Mouse (Mus musculus): ENCODE results near the gene Wnk2.

The Wnk2 gene

GRCm38 (mm10) chr13:49178839-49179585, 31.2 kb upstream of the Wnk2 start:
- DNase-seq (ENCODE audit: low spot score): no peak

GRCm38 (mm10) chr13:49175509-49175908, 27.7 kb upstream of the Wnk2 start:
- no peak for DNase-seq (ENCODE audit: low spot score)

- peak; percentile 94 for DNase-seq (ENCODE audit: low spot score)
Observed at GRCm38 (mm10) chr13:49172971-49173596, 25.3 kb upstream of the Wnk2 start.

DNA sequence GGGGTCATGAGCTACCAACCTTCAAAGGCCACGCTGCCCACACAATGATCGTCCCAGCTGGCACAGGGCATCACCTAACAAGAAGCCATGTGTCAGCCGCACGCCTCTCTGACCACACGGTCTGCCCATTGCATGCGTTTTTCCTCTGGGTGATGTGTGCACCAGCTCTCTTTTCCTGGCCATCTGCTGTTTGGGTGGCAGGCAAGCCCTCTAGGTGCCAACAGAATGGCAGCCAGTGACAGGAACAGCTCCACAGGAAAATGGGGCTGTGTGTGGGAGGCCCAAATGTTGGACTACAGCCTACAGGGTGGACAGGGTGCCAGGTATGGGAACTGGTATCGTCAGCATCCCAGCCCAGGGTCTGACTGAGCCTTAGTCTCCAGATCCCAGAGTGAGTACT, 24.5 kb upstream of the Wnk2 start:
- DNase-seq (ENCODE audit: low spot score): no peak

DNA sequence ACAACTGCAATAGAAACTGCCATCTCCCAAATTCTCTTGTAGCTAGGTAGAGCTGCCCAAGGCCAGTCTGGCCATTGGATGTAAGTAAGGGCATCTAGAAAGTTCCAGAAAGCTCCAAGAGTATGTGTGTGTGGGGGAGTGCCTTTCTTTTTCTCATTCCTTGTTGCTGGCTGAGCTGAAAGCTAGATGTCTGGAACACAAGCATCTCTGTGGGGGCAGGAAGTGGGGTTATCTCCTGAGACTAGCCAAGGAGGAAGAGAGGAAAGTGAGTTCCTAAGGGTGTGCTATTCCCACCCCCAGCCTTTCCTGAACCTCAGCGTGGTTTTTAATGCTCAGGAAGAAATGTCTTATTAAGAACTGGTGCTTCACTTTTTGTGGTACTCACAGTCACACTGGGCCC, 23.9 kb upstream of the Wnk2 start:
- no peak for DNase-seq (ENCODE audit: low spot score)

DNA sequence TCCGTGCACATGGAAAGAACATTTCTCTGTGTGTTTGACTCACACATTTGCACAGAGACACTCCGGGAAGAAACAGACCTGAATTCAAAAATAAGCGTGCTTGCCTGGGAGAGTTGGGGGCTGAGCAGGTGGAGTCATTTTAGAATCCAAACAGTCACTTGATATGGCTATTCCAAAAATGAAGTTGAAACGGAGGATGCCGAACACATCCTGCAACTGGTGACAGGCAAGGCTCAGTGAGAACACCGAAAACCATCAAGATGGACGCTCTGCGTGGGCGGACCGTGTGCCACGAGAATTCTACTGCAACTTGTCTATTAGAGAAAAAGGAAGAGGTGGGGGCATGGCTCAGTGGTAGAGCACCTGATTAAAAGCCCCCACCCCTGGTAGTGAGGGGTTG, 22.8 kb upstream of the Wnk2 start:
- DNase-seq (ENCODE audit: low spot score): no peak

DNA sequence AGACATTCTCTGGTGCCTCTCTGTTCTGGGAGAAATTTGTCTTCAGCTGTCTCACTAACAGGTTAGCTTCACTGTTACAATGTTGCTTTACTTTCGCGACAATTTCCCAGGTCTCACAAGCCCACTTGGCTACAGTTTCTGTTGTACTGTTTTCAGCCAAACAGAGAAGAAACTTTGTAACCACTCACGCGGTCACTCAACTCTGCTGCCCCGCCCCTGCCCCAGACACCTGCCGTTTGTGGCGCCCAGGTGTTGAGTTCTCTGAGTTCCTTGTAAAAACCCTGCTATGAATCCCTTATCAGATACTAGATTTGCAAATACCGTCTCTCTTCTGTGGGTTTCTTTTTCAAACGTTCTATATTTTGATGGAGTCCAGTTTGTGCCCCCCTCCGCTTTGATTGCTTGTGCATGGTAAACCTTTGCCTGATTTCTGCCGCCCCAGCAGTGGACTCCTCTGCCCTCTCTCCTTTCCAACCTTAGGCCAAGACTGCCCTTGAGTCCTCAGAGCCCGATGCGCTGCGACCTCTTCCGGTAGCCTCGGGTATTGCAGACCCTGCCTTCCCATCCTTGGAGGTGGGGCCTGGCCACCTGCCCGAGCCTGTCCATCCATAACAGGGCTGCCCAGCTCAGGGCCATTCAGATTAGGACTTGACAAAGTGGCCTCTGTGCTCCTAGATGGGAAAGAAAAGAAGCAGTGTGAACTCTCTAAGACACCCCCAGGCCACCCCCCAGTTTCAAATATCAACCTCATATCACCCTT, 21.8 kb upstream of the Wnk2 start:
- DNase-seq (ENCODE audit: low spot score): peak; percentile 89

DNA sequence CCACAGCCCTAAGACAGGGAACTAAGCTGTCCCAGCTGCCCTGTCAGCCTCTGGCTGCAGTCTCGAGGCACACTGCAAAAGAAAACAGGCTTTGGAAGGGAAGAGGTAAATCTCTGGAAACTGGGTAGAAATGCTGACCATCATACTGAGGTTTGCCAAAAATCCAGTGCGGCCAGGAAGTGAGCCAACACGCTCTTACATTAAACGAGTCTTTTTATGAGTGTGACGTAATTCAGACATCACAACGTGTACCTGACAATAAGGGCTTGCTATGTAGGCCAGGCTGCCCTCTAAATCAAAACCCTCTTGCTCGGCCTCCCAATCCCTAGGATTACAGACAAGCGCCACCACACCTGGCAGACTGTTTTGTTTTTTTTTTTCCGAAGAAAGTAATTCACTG, 19.3 kb upstream of the Wnk2 start:
- no peak for DNase-seq (ENCODE audit: low spot score)

DNA sequence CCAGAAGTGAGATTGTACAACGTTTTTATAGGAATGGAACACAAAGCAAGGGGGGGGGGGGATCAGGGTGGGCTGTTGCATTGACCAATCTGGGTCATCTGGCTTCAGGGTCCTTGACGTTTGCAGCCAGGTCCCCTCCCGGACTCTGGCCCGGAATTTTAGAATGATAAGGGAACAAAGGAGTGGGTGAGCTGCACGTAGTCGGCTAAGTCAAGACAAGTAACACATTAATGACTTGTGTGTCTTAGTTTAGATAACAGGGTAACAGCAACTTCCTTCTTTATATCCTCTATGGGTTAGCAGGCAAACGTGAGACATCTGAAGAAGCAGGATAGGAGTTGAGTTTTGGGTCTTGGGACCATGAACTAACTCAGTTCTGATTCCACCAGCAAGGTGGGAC, 15.8 kb upstream of the Wnk2 start:
- no peak for DNase-seq (ENCODE audit: low spot score)

GRCm38 (mm10) chr13:49162722-49163121, 14.9 kb upstream of the Wnk2 start:
- no peak for DNase-seq (ENCODE audit: low spot score)

- no peak for DNase-seq (ENCODE audit: low spot score)
Observed at GRCm38 (mm10) chr13:49161236-49161635, 13.4 kb upstream of the Wnk2 start.

- DNase-seq (ENCODE audit: low spot score): no peak
Observed at GRCm38 (mm10) chr13:49158040-49158713, 10.4 kb upstream of the Wnk2 start.

GRCm38 (mm10) chr13:49156645-49157044, 8.8 kb upstream of the Wnk2 start:
- DNase-seq (ENCODE audit: low spot score): no peak

DNA sequence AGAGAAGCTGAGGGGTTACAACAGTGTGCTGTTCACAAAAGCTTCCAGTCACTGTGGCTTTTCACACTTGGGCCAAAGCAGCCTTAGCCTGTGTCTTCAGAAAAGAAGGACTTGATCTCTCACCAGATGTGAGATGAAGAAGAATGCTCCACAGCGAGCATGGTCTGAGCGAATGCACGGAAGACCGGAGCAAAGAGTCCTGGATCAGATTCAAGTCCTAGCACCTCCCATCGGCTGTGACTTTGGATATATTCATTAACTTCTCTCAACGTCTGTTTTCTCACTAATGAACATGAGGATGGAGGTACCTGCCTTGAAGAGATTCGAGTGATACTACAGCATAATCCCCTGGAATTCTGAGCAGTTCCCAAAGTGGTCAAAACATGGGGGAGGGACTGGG, 6.8 kb upstream of the Wnk2 start:
- DNase-seq (ENCODE audit: low spot score): no peak

- no peak for DNase-seq (ENCODE audit: low spot score)
Observed at GRCm38 (mm10) chr13:49154028-49154427, 6.2 kb upstream of the Wnk2 start.

GRCm38 (mm10) chr13:49148687-49149086, 873 bp upstream of the Wnk2 start:
- no peak for DNase-seq (ENCODE audit: low spot score)

GRCm38 (mm10) chr13:49147007-49147857, 582 bp downstream of the Wnk2 start:
- DNase-seq (ENCODE audit: low spot score): peak; percentile 13

- no peak for DNase-seq (ENCODE audit: low spot score)
Observed at GRCm38 (mm10) chr13:49146698-49147006, 1.2 kb downstream of the Wnk2 start.

- DNase-seq (ENCODE audit: low spot score): no peak
Observed at GRCm38 (mm10) chr13:49146040-49146697, 1.6 kb downstream of the Wnk2 start.

DNA sequence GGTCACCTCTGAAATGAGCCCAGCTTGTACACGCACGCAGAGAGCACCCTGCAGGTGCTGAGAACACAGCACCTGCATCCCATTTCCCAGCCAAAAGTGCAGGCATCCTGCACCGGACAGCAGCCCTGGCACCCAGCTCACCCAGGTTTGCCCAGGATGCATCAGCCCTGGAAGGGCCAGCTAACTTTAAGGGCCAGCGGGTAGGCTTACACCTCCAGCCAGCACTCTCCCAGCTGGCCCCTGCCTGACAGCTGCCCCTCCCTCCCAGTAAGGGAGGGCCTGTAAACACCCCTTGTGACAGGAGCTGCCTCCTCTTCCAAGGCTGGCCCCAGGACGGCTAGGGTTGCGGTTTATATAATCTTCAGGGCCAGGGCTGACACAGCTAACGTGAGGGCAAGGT, 2.4 kb downstream of the Wnk2 start:
- DNase-seq (ENCODE audit: low spot score): no peak

DNA sequence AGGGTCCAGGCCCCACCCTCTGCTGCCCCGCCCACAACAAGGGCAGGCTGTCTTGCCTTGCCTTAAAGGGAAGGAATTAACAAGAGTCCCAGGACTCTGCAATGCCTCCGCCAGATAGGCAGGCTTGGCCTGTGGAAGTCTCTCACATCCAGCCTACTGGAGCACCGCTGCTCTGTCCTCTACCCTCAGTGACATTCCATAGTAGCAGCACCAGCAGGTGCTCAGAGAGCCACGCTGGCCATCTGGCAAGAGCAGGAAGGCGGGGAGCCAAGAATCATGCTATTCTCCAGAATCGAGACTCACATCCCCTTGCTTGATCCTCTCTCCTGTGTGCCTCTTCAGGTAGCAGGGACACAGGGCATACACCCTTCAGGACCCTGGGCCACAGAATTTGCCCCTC, 3.4 kb downstream of the Wnk2 start:
- DNase-seq (ENCODE audit: low spot score): no peak

All from urinary bladder, postnatal 25 days (tissue).